Mouse (Mus musculus): Measurements from ENCODE around the gene 6430628N08Rik. TPM values are rescaled to one million over a fixed set of nuclear protein-coding genes. Genes with fewer than 3 reads are reported as not detected.

Gene 6430628N08Rik
- polyA plus RNA-seq (2016; fragmentation: Nextera tagmentation; extraction: Ambion mirVana), result not detected in 2 replicates

DNA sequence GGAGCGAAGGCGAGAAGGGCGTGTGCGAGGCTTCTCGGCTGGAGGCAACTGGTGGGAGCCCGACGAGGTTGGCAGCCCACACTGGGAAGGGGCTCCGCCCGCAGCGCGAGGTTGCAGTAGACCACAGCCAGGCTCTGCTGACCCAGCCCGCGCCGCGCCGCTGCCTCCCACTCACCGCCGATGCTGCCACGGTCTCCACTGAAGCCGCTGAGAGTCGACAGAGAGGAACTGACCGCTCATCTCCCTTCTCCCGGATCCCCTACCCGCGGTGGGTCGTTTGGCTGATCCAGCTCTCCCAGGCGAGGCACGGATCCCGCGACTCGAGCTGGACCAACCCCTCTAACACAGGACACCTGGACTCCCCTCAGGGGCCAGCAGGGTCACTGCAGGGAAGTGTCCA is at the start of gene 6430628N08Rik:
Gene 6430628N08Rik, plus strand, starts transcription at position 113 of the 400 bp plus-strand sequence.
- Histone ChIP-seq H3K27me3 (replicated peaks) (peaks cover 74% of the 10 kb centered on the region), H3K9me3 (replicated peaks) (no peaks in the 10 kb centered on the region), H3K4me1 (0 out of 2 replicates have a peak, but pooled peaks cover 2% of the 10 kb centered on the region), H3K27ac (no peak within 1 kb of the TSS), H3K9ac (no peak within 1 kb of the TSS), H3K36me3 (no peaks in the 10 kb centered on the region), H3K4me3 (no peak within 1 kb of the TSS), H3K4me2 (peak within 1 kb of the TSS; percentile 50)
- ATAC-seq, result no peak
- WGBS (ENCODE audit: insufficient replicate concordance), result 6% methylated on average over 31 of the region's 31 CpGs

DNA sequence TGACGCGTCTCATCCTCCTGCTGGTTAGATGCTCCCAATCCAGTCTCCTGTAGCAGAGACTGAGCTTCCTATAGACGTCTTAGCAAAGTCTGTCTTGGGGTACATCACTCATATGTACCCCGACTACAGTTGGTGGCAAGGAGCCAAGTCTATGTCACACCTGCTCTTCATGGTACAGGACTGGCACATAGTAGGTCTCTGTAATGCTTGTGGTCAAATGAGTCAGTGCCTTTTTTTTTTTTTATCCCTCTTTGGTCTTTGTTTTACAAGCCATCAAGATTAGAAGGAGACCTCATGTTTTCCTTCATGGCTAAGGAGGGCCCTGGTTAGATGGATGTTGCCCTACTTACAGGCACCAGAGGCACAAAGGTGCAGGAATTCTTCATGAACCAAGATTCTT is 49.6 kb upstream of the 6430628N08Rik start:
- Histone ChIP-seq H3K9me3 (replicated peaks) (no peaks in the 10 kb centered on the region), H3K4me3 (peak overlapping the region; percentile 96), H3K27me3 (replicated peaks) (no peaks in the 10 kb centered on the region), H3K27ac (no peak overlapping the region), H3K9ac (peak overlapping the region; percentile 95), H3K4me2 (peak overlapping the region; percentile 80), H3K36me3 (peaks cover 40% of the 10 kb centered on the region), H3K4me1 (peaks cover 87% of the 10 kb centered on the region)
- no peak for ATAC-seq
- 80% methylated on average over 4 of the region's 4 CpGs for WGBS (ENCODE audit: insufficient replicate concordance)

DNA sequence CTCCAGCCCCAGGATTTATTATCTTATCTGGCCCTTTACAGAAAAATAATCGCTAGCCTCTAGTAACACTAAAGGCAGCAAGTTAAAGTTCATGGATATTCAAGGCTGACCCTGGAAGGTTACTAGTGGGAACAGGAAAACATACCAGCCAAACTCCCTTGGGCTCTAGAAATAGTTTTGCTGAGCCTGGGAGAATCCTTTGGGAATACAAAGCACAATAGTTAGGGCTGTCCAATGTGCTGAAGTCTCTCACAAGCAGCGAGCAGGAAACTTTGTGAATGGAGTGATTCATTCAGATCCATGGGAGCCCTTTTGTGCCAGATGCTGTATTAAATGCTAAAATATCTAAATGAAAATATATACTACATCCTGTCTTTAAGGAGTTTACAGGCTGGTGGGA is 43.8 kb upstream of the 6430628N08Rik start:
- no peak for ATAC-seq
- WGBS (ENCODE audit: insufficient replicate concordance), result 56% methylated on average over 2 of the region's 2 CpGs
- H3K4me2 ChIP-seq, result 0 out of 2 replicates have a peak overlapping the region, but pooled peaks have one; percentile 69
- H3K4me1 ChIP-seq, result peaks cover 96% of the 10 kb centered on the region
- peaks cover 83% of the 10 kb centered on the region for H3K36me3 ChIP-seq
- H3K9me3 ChIP-seq (replicated peaks), result no peaks in the 10 kb centered on the region
- H3K27me3 ChIP-seq (replicated peaks), result no peaks in the 10 kb centered on the region
- peak overlapping the region; percentile 94 for H3K27ac ChIP-seq
- no peak overlapping the region for H3K4me3 ChIP-seq
- no peak overlapping the region for H3K9ac ChIP-seq

DNA sequence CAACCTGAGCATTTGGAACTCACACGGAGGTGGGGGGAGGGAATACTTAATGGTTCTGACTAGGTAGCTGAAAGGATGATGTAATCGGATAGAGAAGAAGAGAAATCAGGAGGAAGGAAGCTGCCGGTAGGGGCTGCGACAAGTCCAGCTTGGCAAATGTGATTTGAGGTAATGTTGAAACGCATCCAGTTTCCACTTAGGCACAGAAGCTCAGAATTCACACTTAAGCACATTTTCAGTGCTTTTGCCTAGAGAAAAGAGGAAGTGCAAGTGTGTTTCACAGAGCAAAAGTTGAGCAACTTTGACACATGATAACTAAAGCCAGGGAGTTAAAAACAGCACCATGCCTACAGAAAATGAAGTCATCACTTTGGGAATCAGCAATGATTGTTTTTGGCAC is 43.1 kb upstream of the 6430628N08Rik start:
- peak overlapping the region; percentile 65 for H3K9ac ChIP-seq
- WGBS (ENCODE audit: insufficient replicate concordance), result 23% methylated on average over 5 of the region's 5 CpGs
- peak overlapping the region; percentile 69 for H3K4me2 ChIP-seq
- no peaks in the 10 kb centered on the region for H3K9me3 ChIP-seq (replicated peaks)
- peaks cover 96% of the 10 kb centered on the region for H3K4me1 ChIP-seq
- no peak for ATAC-seq
- peaks cover 83% of the 10 kb centered on the region for H3K36me3 ChIP-seq
- H3K4me3 ChIP-seq, result no peak overlapping the region
- H3K27ac ChIP-seq, result peak overlapping the region; percentile 94
- H3K27me3 ChIP-seq (replicated peaks), result no peaks in the 10 kb centered on the region

DNA sequence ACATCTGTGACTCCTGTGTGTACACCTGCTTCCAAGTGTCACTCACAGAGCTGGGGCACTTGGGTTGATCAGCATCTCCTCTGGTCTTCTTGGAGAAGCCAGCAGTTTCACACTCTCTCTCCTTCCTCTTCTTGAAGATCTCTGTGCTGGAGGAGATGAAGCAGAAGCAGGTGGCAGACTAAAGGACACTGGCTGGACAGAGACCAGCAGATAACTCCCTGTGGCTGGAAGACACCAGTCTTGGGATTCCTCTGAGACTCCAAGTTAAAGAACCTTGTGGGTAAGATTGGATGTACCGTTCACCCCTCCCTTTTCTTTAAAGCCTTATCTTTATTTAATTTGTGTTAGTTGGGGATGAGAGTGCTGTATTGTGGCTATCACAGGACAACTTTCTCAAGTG is 42.4 kb upstream of the 6430628N08Rik start:
- Histone ChIP-seq H3K27ac (peak overlapping the region; percentile 94), H3K9ac (peak overlapping the region; percentile 65), H3K27me3 (replicated peaks) (no peaks in the 10 kb centered on the region), H3K4me3 (no peak overlapping the region), H3K4me1 (peaks cover 88% of the 10 kb centered on the region), H3K9me3 (replicated peaks) (no peaks in the 10 kb centered on the region), H3K36me3 (peaks cover 86% of the 10 kb centered on the region), H3K4me2 (peak overlapping the region; percentile 69)
- ATAC-seq, result peak; percentile 23; the same call in 1 of the 2 replicates
- 28% methylated on average over 1 of the region's 1 CpGs for WGBS (ENCODE audit: insufficient replicate concordance)

DNA sequence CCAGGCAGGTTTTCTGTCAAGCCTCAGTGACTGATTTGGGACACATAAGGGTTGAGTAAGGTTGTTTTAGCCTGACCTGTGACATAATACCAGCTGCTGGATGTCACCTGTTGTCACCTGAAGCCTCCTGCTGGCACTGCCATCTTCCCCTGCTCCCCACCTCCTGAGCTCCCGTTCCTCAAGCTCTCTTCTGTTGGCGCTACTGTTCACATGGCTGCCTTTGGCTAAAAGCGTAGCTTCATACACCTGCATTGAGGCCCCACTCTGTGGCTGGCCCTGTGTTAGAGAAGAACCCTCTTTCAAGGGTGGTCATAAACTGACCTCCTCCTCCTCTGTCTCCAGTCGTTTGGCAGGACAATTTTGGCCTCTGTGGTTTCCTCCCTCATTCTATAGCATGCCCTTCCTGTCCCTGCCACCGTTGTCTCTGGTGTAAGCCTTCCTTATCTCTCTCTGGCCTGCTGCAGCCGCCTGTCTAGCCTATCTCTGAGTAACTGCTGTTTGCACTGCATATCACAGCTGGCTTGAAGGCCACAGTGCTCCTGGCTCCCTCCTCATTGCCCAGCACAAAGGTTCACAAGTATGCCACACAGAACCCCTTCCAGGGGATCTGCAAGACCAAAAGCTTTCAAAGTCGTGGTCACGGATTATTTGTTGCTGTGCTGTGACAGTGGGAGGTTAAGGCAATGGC is 41.3 kb upstream of the 6430628N08Rik start:
- H3K9me3 ChIP-seq (replicated peaks), result no peaks in the 10 kb centered on the region
- H3K27me3 ChIP-seq (replicated peaks), result no peaks in the 10 kb centered on the region
- peaks cover 85% of the 10 kb centered on the region for H3K4me1 ChIP-seq
- H3K27ac ChIP-seq, result peak overlapping the region; percentile 94
- H3K4me3 ChIP-seq, result peak overlapping the region; percentile 36
- peak overlapping the region; percentile 65 for H3K9ac ChIP-seq
- peaks cover 84% of the 10 kb centered on the region for H3K36me3 ChIP-seq
- peak overlapping the region; percentile 69 for H3K4me2 ChIP-seq
- peak; percentile 99 for ATAC-seq
- 5% methylated on average over 8 of the region's 8 CpGs for WGBS (ENCODE audit: insufficient replicate concordance)

DNA sequence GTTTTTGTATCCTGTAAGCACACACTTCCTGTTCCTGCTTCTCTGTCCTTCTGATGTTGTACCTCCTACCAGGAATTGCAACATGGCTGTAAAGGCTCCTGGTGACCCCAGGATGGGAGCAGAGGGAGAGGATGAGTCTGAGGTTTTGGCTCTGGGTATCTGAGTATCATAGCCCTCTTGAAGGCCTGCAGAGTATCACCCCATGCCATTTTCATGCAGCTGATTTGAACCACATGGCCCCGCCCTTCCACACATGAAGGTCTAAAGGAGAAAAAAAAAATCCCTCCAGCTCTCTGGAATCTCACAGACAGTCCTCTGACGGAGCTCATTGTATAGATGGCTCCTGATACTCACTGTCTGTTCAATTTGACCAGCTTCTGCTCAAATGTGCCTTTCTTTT is 40.4 kb upstream of the 6430628N08Rik start:
- Histone ChIP-seq H3K4me1 (peaks cover 86% of the 10 kb centered on the region), H3K4me3 (peak overlapping the region; percentile 36), H3K27me3 (replicated peaks) (no peaks in the 10 kb centered on the region), H3K9ac (peak overlapping the region; percentile 62), H3K27ac (peak overlapping the region; percentile 94), H3K36me3 (peaks cover 85% of the 10 kb centered on the region), H3K9me3 (replicated peaks) (no peaks in the 10 kb centered on the region), H3K4me2 (peak overlapping the region; percentile 69)
- ATAC-seq, result peak; percentile 20; the same call in 1 of the 2 replicates
- WGBS (ENCODE audit: insufficient replicate concordance), result 43% methylated on average over 2 of the region's 2 CpGs

DNA sequence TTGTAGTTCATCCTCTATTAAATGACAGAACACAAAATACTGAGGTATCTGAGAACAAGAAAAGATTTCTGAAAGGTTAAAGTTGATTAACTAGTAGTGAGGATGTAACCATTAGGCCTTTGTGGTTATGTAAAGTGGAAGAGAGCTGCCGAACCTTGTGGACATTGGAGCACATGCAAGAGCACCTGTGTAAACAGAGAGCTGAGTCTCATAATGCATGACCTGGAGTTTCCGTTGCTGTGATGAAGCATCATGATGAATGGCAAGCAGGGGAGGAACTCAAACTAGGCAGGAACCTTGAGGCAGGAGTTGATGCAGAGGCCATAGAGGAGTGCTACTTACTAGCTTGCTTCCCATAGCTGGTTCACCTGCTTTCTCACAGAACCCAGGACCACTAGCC is 39.8 kb upstream of the 6430628N08Rik start:
- H3K9me3 ChIP-seq (replicated peaks), result no peaks in the 10 kb centered on the region
- peak overlapping the region; percentile 94 for H3K27ac ChIP-seq
- WGBS (ENCODE audit: insufficient replicate concordance), result 66% methylated on average over 2 of the region's 2 CpGs
- H3K4me2 ChIP-seq, result peak overlapping the region; percentile 69; the same call in 1 of the 2 replicates
- H3K4me3 ChIP-seq, result no peak overlapping the region
- peaks cover 86% of the 10 kb centered on the region for H3K4me1 ChIP-seq
- H3K27me3 ChIP-seq (replicated peaks), result no peaks in the 10 kb centered on the region
- ATAC-seq, result no peak
- H3K9ac ChIP-seq, result peak overlapping the region; percentile 62; the same call in 1 of the 2 replicates
- peaks cover 90% of the 10 kb centered on the region for H3K36me3 ChIP-seq

DNA sequence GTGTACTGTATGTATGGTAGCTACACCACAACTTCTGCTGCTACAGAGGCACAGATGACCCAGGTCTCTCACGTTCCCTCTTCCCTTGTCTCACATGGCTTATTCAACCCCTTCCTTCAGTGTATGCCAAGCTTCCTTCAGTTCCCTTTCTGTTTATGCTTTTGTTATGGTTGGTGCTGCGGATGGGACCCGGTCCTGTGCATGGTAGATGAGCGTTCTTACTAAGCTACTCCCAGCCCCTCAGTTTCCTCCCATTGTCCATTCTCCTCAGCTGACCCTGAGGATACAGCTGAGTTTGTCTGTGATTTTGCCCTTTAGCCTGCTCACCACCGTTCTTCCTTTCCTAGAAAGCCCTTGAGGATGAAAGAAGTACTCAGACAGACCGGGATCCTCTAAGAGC is 38.9 kb upstream of the 6430628N08Rik start:
- H3K4me1 ChIP-seq, result peaks cover 86% of the 10 kb centered on the region
- H3K9ac ChIP-seq, result no peak overlapping the region
- peaks cover 83% of the 10 kb centered on the region for H3K36me3 ChIP-seq
- H3K27me3 ChIP-seq (replicated peaks), result no peaks in the 10 kb centered on the region
- H3K4me3 ChIP-seq, result no peak overlapping the region
- H3K27ac ChIP-seq, result peak overlapping the region; percentile 94
- ATAC-seq, result no peak
- H3K4me2 ChIP-seq, result no peak overlapping the region
- H3K9me3 ChIP-seq (replicated peaks), result no peaks in the 10 kb centered on the region
- 83% methylated on average over 6 of the region's 6 CpGs for whole genome bisulfite sequencing (ENCODE audit: insufficient replicate concordance)

DNA sequence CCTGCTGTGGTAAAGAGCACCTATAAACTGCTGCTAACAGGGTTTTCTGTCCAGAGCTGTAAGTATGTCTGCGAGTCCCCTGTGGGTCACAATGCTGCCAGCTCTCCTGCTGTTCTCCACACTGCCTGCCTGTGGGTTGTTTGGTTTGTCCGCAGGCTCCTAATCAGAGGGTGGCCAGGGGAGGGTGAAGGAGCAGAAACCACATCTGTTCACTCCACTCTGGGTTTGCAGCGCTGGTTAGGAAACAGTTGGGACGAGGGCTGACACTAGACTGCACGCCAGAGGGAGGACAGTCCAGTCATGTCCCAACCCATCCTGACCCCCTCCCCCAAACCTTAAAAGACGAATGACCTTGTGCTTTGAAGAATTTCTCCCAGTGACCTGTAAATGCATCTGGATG is 35.4 kb upstream of the 6430628N08Rik start:
- peak overlapping the region; percentile 40 for H3K9ac ChIP-seq
- H3K4me1 ChIP-seq, result peaks cover 81% of the 10 kb centered on the region
- peak overlapping the region; percentile 59 for H3K4me2 ChIP-seq
- H3K9me3 ChIP-seq (replicated peaks), result no peaks in the 10 kb centered on the region
- H3K27me3 ChIP-seq (replicated peaks), result no peaks in the 10 kb centered on the region
- H3K4me3 ChIP-seq, result no peak overlapping the region
- peak; percentile 21; the same call in 1 of the 2 replicates for ATAC-seq
- peak overlapping the region; percentile 90 for H3K27ac ChIP-seq
- WGBS (ENCODE audit: insufficient replicate concordance), result 21% methylated on average over 6 of the region's 6 CpGs
- H3K36me3 ChIP-seq, result peaks cover 88% of the 10 kb centered on the region

DNA sequence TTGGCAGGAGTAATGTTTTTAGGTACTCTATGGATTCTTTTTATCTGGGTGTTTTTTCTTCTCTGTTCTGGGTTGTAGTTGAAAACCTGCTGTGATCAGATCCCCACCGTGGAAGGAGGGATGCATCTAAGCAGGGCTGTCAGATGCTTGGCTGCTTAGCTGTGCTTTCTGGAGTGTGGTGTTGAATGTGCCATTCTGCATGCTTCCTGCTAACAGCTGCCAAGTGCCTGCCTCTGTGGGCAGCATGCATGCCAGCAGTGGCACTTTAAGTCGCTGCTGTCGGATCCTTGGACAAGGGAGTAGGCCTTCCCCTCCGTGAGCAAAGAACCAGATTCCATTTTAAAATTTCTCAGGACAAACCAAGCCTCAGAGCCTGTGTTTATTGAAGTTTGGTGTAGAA is 34.9 kb upstream of the 6430628N08Rik start:
- ATAC-seq, result no peak
- H3K4me1 ChIP-seq, result peaks cover 76% of the 10 kb centered on the region
- WGBS (ENCODE audit: insufficient replicate concordance), result 76% methylated on average over 4 of the region's 4 CpGs
- H3K4me2 ChIP-seq, result peak overlapping the region; percentile 59
- peak overlapping the region; percentile 90 for H3K27ac ChIP-seq
- peak overlapping the region; percentile 12; the same call in 1 of the 2 replicates for H3K4me3 ChIP-seq
- H3K9me3 ChIP-seq (replicated peaks), result no peaks in the 10 kb centered on the region
- H3K9ac ChIP-seq, result peak overlapping the region; percentile 40
- H3K27me3 ChIP-seq (replicated peaks), result no peaks in the 10 kb centered on the region
- peaks cover 88% of the 10 kb centered on the region for H3K36me3 ChIP-seq

DNA sequence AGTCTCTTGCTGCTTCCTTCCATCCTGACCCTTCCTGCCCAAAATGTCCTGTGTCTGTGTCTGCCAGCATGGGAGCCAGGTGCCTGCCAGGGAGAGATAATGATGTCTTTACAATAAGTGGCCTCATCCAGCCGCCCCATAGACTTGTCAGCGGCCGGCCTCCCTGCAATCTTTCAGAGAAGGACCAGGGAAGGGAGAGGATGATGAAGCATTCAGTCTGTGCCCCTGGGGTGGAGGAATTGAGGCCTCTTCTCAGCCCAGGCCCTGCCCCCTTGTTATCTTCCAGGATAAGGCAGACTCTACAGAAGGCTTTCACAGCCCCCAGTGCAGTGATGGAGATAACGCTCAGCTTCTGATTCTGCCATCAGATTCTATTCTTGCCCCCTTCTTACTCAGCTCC is 34.2 kb upstream of the 6430628N08Rik start:
- Histone ChIP-seq H3K4me2 (peak overlapping the region; percentile 59), H3K4me1 (peaks cover 69% of the 10 kb centered on the region), H3K9me3 (replicated peaks) (no peaks in the 10 kb centered on the region), H3K27ac (peak overlapping the region; percentile 90), H3K36me3 (peaks cover 88% of the 10 kb centered on the region), H3K4me3 (peak overlapping the region; percentile 12; the same call in 1 of the 2 replicates), H3K9ac (peak overlapping the region; percentile 40; the same call in 1 of the 2 replicates), H3K27me3 (replicated peaks) (no peaks in the 10 kb centered on the region)
- WGBS (ENCODE audit: insufficient replicate concordance), result 17% methylated on average over 4 of the region's 4 CpGs
- ATAC-seq, result peak; percentile 97
